Mouse (Mus musculus): ENCODE measurements around the gene Itga10.
"Not testable (repeated sequence)": the region's sequence is repeated elsewhere in the genome, so short reads cannot be mapped to it uniquely, and the experiment has no call there.

Gene Itga10

GRCm38 (mm10) chr3:96680269-96680956, 35.0 kb downstream of the Itga10 start:
- no peak for DNase-seq

GRCm38 (mm10) chr3:96683496-96683895, 38.1 kb downstream of the Itga10 start:
- no peak for DNase-seq

DNA sequence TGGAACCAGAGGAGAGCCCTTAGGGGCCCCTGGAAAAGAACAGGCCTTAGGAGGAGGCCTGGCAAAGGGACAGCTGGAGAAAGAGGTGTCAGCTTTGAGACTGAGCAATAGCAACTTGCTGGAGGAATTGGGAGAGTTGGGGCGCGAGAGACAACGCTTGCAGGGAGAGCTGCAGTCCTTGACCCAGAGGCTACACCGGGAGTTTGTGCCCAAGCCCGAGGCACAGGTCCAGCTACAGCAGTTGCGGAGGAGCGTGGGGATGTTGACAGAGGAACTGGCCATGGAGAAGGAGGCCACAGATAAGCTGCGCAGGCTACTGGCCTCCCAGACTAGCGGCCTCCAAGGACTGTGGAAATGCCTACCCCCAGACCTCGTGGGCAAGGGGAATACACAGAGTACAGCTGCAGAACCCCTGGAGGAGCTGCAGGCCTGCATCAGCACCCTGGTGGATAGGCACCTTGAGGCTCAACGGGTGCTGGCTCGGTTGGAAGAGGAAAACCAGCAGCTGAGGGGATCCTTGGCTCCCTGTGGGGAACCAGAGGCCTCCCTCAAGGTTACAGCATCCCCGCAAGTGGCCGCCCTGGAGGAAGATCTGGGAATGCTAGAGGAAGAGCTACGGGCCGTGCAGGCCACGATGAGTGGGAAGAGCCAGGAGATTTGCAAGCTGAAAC, 38.9 kb downstream of the Itga10 start:
- DNase-seq: no peak

DNA sequence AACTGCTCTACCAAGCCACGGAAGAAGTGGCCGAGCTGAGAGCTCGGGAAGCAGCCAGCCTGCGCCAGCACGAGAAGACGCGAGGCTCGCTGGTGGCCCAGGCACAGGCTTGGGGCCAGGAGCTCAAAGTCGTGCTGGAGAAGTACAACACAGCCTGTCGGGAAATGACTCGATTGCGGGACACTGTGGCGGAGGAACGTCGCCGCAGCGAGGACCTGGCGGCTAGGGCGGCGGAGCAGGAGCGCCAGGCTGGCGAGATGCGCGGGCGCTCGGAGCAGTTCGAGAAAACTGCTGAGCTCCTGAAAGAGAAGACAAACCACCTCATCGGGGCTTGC, 39.4 kb downstream of the Itga10 start:
- peak; percentile 30 to 41 for DNase-seq

- not testable (repeated sequence) for DNase-seq
These were observed 40.7 kb downstream of the Itga10 start for GRCm38 (mm10) chr3:96686057-96686456.

- no peak for DNase-seq
These were observed 43.5 kb downstream of the Itga10 start for GRCm38 (mm10) chr3:96688854-96689253.

DNA sequence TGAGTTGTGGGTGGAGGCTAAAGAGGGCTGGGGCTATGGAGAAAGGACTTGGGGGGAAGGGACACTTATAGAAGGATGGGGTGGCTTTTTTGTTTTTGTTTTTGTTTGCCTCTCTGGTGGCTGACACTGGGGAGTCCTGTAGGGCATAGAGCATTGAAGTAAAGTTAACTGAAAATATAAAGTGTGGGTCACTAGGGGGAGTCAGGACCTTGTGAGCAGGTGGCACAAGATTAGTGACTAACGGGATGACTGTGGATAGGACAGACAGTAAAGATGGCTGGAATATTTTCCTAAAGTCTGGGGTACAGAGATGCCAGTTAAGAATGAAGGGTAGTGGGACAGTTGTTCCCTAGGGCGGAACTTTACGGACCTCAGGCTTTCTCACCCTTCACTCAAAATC, 44.9 kb downstream of the Itga10 start:
- no peak for DNase-seq

DNA sequence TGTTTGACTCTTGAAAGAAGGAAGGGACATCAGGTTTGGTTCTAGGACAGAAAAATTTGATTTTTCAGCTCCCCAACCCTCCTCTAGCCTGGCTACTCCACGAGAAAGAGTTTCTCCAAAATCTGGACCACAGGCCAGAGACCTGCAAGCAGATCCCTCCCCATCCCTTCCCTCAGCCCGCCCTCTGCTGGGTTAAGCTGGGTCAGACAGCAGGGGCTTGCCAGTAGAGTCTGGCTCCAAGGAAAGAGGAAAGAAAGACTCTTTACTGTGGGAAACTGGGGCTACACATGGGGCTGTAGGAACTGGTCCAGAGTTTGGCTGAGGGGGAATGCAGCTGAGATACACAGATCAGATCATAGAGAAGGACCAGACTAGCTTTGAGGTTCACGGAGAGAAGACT, 47.1 kb downstream of the Itga10 start:
- DNase-seq: peak; percentile 75 to 79

DNA sequence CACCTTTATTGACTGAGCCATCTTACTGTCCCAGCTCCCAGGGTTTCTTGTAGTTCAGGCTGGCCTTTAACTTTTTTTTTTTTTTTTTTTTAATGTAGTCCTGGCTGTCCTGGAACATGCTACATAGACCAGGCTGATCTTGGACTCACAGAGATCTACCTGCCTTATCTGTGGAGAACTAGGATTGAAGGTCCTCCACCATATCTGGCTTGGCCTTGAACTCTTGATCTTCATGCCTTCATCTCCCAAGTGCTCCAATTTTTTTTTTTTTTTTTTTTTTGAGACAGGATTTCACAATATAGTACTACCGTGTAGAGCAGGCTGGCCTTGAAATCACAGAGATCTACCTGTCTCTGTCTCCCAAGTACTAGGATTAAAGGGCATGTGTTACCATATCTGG, 48.2 kb downstream of the Itga10 start:
- no peak for DNase-seq

- DNase-seq: peak; percentile 90 to 94
These were observed 50.9 kb downstream of the Itga10 start, which contains the start of gene Pias3 for GRCm38 (mm10) chr3:96696198-96696765. Gene Pias3 (plus strand): TSS chr3:96696384.

DNA sequence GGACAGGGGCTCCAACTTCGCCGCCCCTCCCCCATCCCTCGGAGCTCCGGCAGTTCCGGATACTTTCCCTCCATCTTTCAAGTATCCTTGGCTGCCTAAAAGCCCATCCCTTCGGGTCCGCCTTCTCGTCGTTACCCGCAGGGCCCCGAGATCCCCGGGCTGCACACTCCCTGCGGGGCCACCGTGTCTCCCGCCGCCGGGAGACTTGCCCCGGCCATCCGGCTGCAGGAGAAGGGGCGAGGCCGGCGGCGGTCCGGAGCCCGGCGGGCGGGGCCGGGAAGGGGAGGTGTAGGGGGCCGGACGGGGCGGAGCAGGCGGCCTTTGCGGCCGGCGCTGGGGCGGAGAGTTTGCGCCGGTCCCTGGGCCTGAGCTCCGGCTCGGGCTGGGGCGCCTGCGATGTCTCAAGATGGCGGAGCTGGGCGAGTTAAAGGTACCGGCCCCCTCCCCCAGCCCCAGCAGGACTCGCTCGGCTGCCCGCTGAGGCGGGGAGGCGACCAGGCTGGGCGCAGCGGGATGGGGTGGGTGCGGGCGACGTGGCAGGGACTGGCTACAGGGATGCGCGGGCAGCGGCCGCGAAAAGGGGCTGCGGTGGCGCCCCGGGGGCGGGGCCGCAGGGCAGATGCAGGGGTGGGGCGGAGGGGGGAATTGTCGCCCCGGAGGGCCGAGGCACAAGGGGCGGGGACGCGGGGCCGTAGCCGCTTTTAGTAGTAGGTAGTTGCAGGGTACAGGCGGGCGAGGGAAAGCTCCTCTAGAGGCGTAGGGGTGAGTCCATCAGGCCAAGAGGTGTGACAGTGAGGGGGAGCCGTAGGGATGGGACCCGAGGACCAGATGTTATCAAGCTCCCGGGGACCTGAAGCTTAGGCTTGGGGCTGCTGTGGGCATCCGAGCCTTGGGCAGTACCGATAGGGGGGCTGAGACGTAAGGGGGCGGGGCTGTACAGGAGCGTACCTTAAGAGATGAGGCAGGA, 51.7 kb downstream of the Itga10 start:
- peak; percentile 92 to 96 for DNase-seq

DNA sequence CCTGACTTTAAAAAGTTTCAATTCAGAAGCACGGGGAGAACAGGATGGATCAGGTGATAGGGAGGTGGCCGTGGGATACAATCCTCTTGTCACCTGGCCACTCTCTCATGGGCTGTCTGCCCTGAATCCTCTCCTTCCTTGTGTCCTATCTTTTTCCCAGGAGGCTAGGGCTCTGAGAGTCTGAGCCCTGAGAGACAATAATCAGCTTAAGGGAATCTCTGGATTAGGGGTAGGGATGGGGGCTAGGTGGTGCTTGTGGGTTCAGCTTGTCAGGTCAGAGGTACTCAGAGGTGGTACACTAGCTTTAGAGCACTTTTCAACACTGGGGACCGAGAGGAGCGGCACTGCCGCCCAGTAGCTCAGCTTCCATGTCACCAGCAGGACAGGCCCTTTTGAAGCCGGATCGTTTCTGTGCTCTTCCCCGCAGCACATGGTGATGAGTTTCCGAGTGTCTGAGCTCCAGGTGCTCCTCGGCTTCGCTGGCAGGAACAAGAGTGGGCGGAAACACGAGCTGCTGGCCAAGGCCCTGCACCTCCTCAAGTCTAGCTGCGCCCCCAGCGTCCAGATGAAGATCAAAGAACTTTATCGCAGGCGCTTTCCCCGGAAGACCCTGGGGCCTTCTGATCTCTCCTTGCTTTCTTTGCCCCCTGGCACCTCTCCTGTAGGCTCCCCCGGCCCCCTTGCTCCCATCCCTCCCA, 53.8 kb downstream of the Itga10 start:
- DNase-seq: peak; percentile 25 to 43

GRCm38 (mm10) chr3:96700376-96700775, 55.0 kb downstream of the Itga10 start:
- peak; percentile 42 to 50 for DNase-seq

GRCm38 (mm10) chr3:96701003-96701402, 55.6 kb downstream of the Itga10 start:
- no peak for DNase-seq

DNA sequence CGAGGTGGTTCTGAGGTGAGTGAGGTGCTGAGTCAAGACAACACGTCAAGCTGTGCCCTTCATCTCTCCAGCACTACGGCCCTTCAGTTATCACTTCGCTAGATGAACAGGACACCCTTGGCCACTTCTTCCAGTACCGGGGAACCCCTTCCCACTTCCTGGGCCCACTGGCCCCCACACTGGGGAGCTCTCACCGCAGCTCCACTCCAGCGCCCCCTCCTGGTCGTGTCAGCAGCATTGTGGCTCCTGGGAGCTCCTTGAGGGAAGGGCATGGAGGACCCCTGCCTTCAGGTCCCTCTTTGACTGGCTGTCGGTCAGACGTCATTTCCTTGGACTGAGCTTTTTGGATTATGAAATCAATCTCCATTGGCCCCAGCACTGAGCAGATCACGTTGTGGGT, 59.4 kb downstream of the Itga10 start:
- peak; percentile 52 to 65 for DNase-seq

GRCm38 (mm10) chr3:96706217-96706616, 60.8 kb downstream of the Itga10 start:
- no peak for DNase-seq

DNA sequence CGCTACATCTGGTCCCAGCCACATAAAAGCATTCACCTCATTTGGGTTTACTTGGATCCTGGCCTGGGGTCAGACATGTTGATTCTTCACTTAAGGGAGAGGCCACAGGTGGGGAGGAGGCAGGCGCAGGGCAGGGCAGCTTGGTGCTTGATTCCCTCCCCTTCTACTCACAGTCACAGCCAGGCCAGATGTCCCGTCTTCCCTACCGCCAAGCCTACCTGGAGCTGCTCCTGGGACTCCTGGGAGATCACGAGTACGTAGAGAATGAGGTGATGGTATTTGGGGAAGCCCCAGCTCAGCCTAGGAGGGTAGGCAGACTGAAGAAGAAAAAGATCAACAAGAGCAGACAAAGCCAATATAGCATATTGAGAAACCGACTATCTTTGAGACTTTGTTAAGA, 61.6 kb downstream of the Itga10 start:
- no peak for DNase-seq

DNA sequence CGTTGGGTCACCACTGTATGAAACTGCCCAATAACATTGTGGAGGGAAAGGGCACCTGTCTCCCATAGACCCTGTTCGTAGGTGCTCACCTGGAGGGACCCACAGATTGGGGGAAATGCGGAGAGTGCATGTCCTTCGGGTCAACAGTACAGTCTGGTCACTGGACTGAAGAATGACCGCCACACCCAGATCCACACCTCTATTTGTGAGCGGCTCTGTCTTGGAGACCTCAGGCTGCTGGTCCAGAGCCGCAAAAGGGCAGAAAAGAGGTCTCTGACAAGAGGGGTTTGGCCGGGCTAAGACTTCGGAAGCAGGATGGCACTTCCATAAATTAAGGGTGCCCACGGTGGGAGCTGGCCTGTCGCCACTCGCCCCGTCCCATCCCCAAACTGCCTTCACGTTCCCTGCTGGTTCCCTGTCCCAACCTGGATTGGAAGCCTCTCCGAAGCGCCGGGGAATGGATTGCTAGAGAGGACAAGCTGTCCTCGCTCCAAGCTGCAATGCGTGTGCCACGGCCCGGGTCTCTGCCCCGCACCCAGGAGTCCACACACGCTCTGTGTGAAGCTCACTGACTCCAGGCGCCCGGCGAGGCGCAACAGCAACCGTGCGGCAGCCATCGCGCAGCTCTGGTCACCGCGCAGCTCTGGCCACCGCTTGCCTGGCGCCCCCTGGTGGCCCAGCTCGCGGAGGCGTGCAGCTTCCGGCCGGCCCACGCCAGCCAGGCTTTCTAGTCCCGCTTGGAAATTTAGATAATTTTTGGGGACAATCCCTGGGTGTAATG, 62.7 kb downstream of the Itga10 start, which contains the start of gene Nudt17:
Nudt17 (minus strand) TSS at position 660 of the 781 bp plus-strand sequence.
- DNase-seq: peak; percentile 91 to 94

GRCm38 (mm10) chr3:96708684-96709064, 63.3 kb downstream of the Itga10 start:
- no peak for DNase-seq

Measured in kidney, postnatal 4 days (tissue).